In genomic region chr6:124765951-124766350, GRCm38 (mm10) we compare ENCODE assay signal across 47 mouse cellular contexts. TPM values are rescaled to one million over a fixed set of nuclear protein-coding genes. Genes with fewer than 3 reads are reported as not detected.
"Had no signal": no experiment of that assay in that cellular context is flagged by ENCODE, and none has a peak within 500 bp of the region (broad histone marks: within the 10 kb centered on the region; RNA-seq: fewer than 3 reads in every experiment).

No protein-coding gene starts in this region.

- H3K9ac ChIP-seq: heart, embryonic 12.5 days; heart, embryonic 15.5 days; hindbrain, embryonic 12.5 days; hindbrain, embryonic 13.5 days; hindbrain, embryonic 14.5 days; hindbrain, embryonic 15.5 days; intestine, embryonic 15.5 days; kidney, embryonic 15.5 days had no signal

- H3K36me3 ChIP-seq: heart, embryonic 12.5 days; heart, embryonic 13.5 days; heart, embryonic 15.5 days; hindbrain, embryonic 10.5 days; hindbrain, embryonic 12.5 days; hindbrain, embryonic 13.5 days; hindbrain, embryonic 15.5 days; intestine, embryonic 15.5 days; kidney, embryonic 15.5 days had no signal

- H3K27ac ChIP-seq: heart, embryonic 13.5 days; heart, embryonic 15.5 days; hindbrain, embryonic 10.5 days; hindbrain, embryonic 12.5 days; hindbrain, embryonic 13.5 days; hindbrain, embryonic 14.5 days; hindbrain, embryonic 15.5 days; hindbrain, postnatal 0 days; intestine, embryonic 15.5 days; kidney, embryonic 15.5 days; kidney, postnatal 0 days; layer of hippocampus, adult 2 months; left cerebral cortex, adult 2 months had no signal

- H3K4me3 ChIP-seq: heart, embryonic 12.5 days; heart, embryonic 13.5 days; heart, embryonic 15.5 days; hindbrain, embryonic 10.5 days; hindbrain, embryonic 12.5 days; hindbrain, embryonic 13.5 days; hindbrain, embryonic 15.5 days; intestine, embryonic 15.5 days; kidney, embryonic 15.5 days; layer of hippocampus, adult 2 months; left cerebral cortex, adult 2 months had no signal

- H3K9me3 ChIP-seq: heart, embryonic 12.5 days; heart, embryonic 13.5 days; heart, embryonic 15.5 days; hindbrain, embryonic 10.5 days; hindbrain, embryonic 12.5 days; hindbrain, embryonic 13.5 days; hindbrain, embryonic 15.5 days; intestine, embryonic 15.5 days; kidney, embryonic 15.5 days had no signal

- H3K27me3 ChIP-seq: hindbrain, embryonic 15.5 days had no signal

- DNase-seq: heart, postnatal 10 days; heart, postnatal 14 days; heart, postnatal 36 days; heart, postnatal 4 days; kidney, adult 11 months; kidney, adult 18-20 months; kidney, adult 2 months; kidney, adult 8-10 months; kidney, adult 9 months; kidney, postnatal 10 days; kidney, postnatal 14 days; kidney, postnatal 25 days; kidney, postnatal 36 days; kidney, postnatal 4 days; layer of hippocampus, adult 9-11 months; layer of hippocampus, postnatal 36 days had no signal

RNA-seq across cellular contexts. Expression of gene Gm45234, which starts 10.1 kb away (rescaled TPM):
- total RNA-seq: hematopoietic stem cell, adult 5-6 weeks; layer of hippocampus, adult 18-20 months; layer of hippocampus, adult 2 months; layer of hippocampus, postnatal 10 days; layer of hippocampus, postnatal 36 days; left cerebral cortex, adult 2 months; left cerebral cortex, adult 8-10 months had no signal
- polyA plus RNA-seq: heart, embryonic 12.5 days; heart, embryonic 13.5 days; heart, embryonic 14.5 days; heart, embryonic 15.5 days; heart, embryonic 16.5 days; heart, postnatal 0 days; hindbrain, embryonic 10.5 days; hindbrain, embryonic 11.5 days; hindbrain, embryonic 12.5 days; hindbrain, embryonic 13.5 days; hindbrain, embryonic 14.5 days; hindbrain, embryonic 15.5 days; hindbrain, embryonic 16.5 days; hindbrain, postnatal 0 days; inflammation-experienced regulatory T-cells, adult 6 months; intestine, embryonic 14.5 days; intestine, embryonic 15.5 days; intestine, embryonic 16.5 days; intestine, postnatal 0 days; kidney, adult 2 months; kidney, embryonic 14.5 days; kidney, embryonic 15.5 days; kidney, embryonic 16.5 days; kidney, postnatal 0 days; large intestine, adult 2 months had no signal

RNA-seq across cellular contexts. Expression of gene Lrrc23, which starts 13.6 kb away (rescaled TPM):
- total RNA-seq: heart, postnatal 10 days; heart, postnatal 25 days; heart, postnatal 36 days had no signal
- polyA plus RNA-seq: heart, embryonic 14.5 days; heart, postnatal 0 days had no signal
